In genomic region chr2:72042093-72042492, GRCm38 (mm10) we compare ENCODE assay signal across 16 mouse cellular contexts.
A peak's percentile ranks its signal among the peaks of the same experiment; 100 is the strongest.
DNase-seq lines count a peak whose midpoint lies in the region; ATAC-seq and TF ChIP-seq lines count a peak whose summit lies in the region.
"Had no signal": no experiment of that assay in that cellular context is flagged by ENCODE, and none has a peak within 500 bp of the region (broad histone marks: within the 10 kb centered on the region; RNA-seq: fewer than 3 reads in every experiment).

No protein-coding gene starts in this region.

- no peak for TF ChIP-seq EP300 in lung, postnatal 0 days (IDR thresholded peaks at IDR 0.05)

- H3K4me1 ChIP-seq in intestine, postnatal 0 days (replicated peaks; ENCODE audit: control insufficient read depth, insufficient read depth, low read length): no peaks in the 10 kb centered on the region
- H3K4me1 ChIP-seq in intestine, embryonic 15.5 days (replicated peaks): 0 out of 2 replicates have a peak, but pooled peaks cover 3% of the 10 kb centered on the region
- no peaks in the 10 kb centered on the region for H3K4me1 ChIP-seq in lung, postnatal 0 days (ENCODE audit: insufficient read depth, low read depth, low read length)
- H3K4me1 ChIP-seq: liver, embryonic 13.5 days had no signal

- H3K9me3 ChIP-seq in intestine, postnatal 0 days (ENCODE audit: control insufficient read depth): no peaks in the 10 kb centered on the region
- no peaks in the 10 kb centered on the region for H3K9me3 ChIP-seq in intestine, embryonic 15.5 days
- H3K9me3 ChIP-seq in lung, postnatal 0 days (ENCODE audit: low read length): no peaks in the 10 kb centered on the region
- H3K9me3 ChIP-seq: kidney, embryonic 15.5 days; liver, embryonic 13.5 days had no signal

- H3K27ac ChIP-seq in intestine, postnatal 0 days (ENCODE audit: low read depth, low read length): no peak overlapping the region
- H3K27ac ChIP-seq in intestine, embryonic 15.5 days: no peak overlapping the region
- no peak overlapping the region for H3K27ac ChIP-seq in lung, postnatal 0 days (ENCODE audit: low read length)
- H3K27ac ChIP-seq: kidney, embryonic 15.5 days; liver, embryonic 13.5 days had no signal

- H3K4me2 ChIP-seq in intestine, postnatal 0 days (replicated peaks; ENCODE audit: low read depth): no peak overlapping the region
- no peak overlapping the region for H3K4me2 ChIP-seq in intestine, embryonic 15.5 days (replicated peaks)
- H3K4me2 ChIP-seq in lung, postnatal 0 days (replicated peaks; ENCODE audit: low read depth, low read length): no peak overlapping the region
- H3K4me2 ChIP-seq: heart, embryonic 11.5 days; kidney, embryonic 15.5 days; liver, embryonic 13.5 days; midbrain, embryonic 11.5 days had no signal

- POLR2A ChIA-PET in Patski (lab: Charles Lee): no interaction called here

- no peak for ATAC-seq in intestine, postnatal 0 days
- no peak for ATAC-seq in intestine, embryonic 15.5 days
- ATAC-seq in lung, postnatal 0 days: no peak
- ATAC-seq in Patski: no peak

- in situ Hi-C loops in Patski (cut with MboI; ENCODE audit: low pct_unique_long_range_greater_than_20kb): loop anchor here (5.0 kb wide), 2 partner anchors 50 to 105 kb away; no protein-coding TSS in a partner anchor

- H3K36me3 ChIP-seq in intestine, postnatal 0 days (ENCODE audit: control insufficient read depth, insufficient read depth): no peaks in the 10 kb centered on the region
- no peaks in the 10 kb centered on the region for H3K36me3 ChIP-seq in intestine, embryonic 15.5 days
- H3K36me3 ChIP-seq in lung, postnatal 0 days (ENCODE audit: insufficient read depth, low read length): no peaks in the 10 kb centered on the region
- H3K36me3 ChIP-seq: kidney, embryonic 15.5 days; liver, embryonic 13.5 days had no signal

- WGBS in intestine, postnatal 0 days: 89% methylated on average over 10 of the region's 10 CpGs
- 90% methylated on average over 10 of the region's 10 CpGs for WGBS in intestine, embryonic 15.5 days
- WGBS in lung, postnatal 0 days: 84% methylated on average over 10 of the region's 10 CpGs

- H3K27me3 ChIP-seq in intestine, postnatal 0 days (replicated peaks; ENCODE audit: control insufficient read depth, insufficient read depth, low read length): no peaks in the 10 kb centered on the region
- no peaks in the 10 kb centered on the region for H3K27me3 ChIP-seq in intestine, embryonic 15.5 days (replicated peaks)
- H3K27me3 ChIP-seq in lung, postnatal 0 days (replicated peaks; ENCODE audit: insufficient read depth, low read length): no peaks in the 10 kb centered on the region
- no peaks in the 10 kb centered on the region for H3K27me3 ChIP-seq in Patski
- H3K27me3 ChIP-seq: kidney, embryonic 15.5 days; liver, embryonic 13.5 days had no signal

- H3K4me3 ChIP-seq in intestine, postnatal 0 days (ENCODE audit: low read depth, low read length): no peak overlapping the region
- H3K4me3 ChIP-seq in intestine, embryonic 15.5 days (replicated peaks): no peak overlapping the region
- H3K4me3 ChIP-seq in lung, postnatal 0 days (ENCODE audit: low read depth, low read length): no peak overlapping the region
- H3K4me3 ChIP-seq: kidney, embryonic 15.5 days; liver, embryonic 13.5 days; myocyte had no signal

- no peak overlapping the region for H3K9ac ChIP-seq in intestine, postnatal 0 days (ENCODE audit: low read depth, low read length)
- H3K9ac ChIP-seq in intestine, embryonic 15.5 days: no peak overlapping the region
- H3K9ac ChIP-seq in lung, postnatal 0 days (replicated peaks; ENCODE audit: low read depth): no peak overlapping the region
- H3K9ac ChIP-seq: kidney, embryonic 15.5 days; liver, embryonic 13.5 days had no signal

- DNase-seq in lung, postnatal 0 days (ENCODE audit: low spot score): no peak
- DNase-seq in lung, postnatal 4 days: no peak
- no peak for DNase-seq in Patski (ENCODE audit: low read depth, low spot score)
- DNase-seq in adrenal gland, postnatal 25 days: no peak
- no peak for DNase-seq in adrenal gland, postnatal 36 days
- DNase-seq: adrenal gland, adult 8-10 months; gastrocnemius, postnatal 10 days; heart, postnatal 36 days; liver, embryonic 13.5 days; thymus, adult 18-20 months had no signal

- TF ChIP-seq CTCF in intestine, postnatal 0 days (IDR thresholded peaks at IDR 0.05; ENCODE audit: low read depth): peak; percentile 36
- TF ChIP-seq CTCF in lung, postnatal 0 days (IDR thresholded peaks at IDR 0.05): peak; percentile 33
- peak; percentile 46 for TF ChIP-seq CTCF in Patski (IDR thresholded peaks at IDR 0.05)

- CTCF ChIA-PET in Patski (lab: Charles Lee): interaction anchor here (1.2 kb wide), 1 partner anchor 107 kb away, joined by 6 read pairs; no protein-coding TSS in a partner anchor
